Mouse (Mus musculus) neutrophil, adult 5-6 weeks (primary cell): Measurements from ENCODE around the gene Cep57l1. TPM values are rescaled to one million over a fixed set of nuclear protein-coding genes. Genes with fewer than 3 reads are reported as not detected.
A peak's percentile ranks its signal among the peaks of the same experiment; 100 is the strongest.

ENCODE experiments used
- ATAC-seq: fragments of 151-379, 151-347 bp; 2 replicates; pipeline ENCODE4 v1.8.0; 2017; ENCODE audit warnings: mild to moderate bottlenecking, moderate TSS enrichment; ENCODE audit not compliant: insufficient number of reproducible peaks, poor library complexity, low FRiP score, severe bottlenecking; ENCODE audit errors: extremely low read depth
- total RNA-seq: library from RNA; stranded (forward); fragments of 200-1000 nt; gene quantifications from 2 replicates; pipeline ENCODE4 v1.2.3, GENCODE M21; 2017

Cep57l1 gene
- total RNA-seq, 1 experiment from 2014 or later, result 10.7 TPM

- ATAC-seq, result no peak
Measured at GRCm38 (mm10) chr10:41690978-41691377, 118.7 kb downstream of the Cep57l1 start.

- peak; percentile 78; the same call in 1 of the 2 replicates for ATAC-seq
Measured at GRCm38 (mm10) chr10:41689941-41690887, 119.5 kb downstream of the Cep57l1 start.

GRCm38 (mm10) chr10:41684548-41684996, 125.1 kb downstream of the Cep57l1 start:
- ATAC-seq, result no peak

GRCm38 (mm10) chr10:41682546-41683393, 126.9 kb downstream of the Cep57l1 start:
- ATAC-seq, result peak; percentile 86

- peak; percentile 68 for ATAC-seq
Measured at GRCm38 (mm10) chr10:41678746-41679360, 130.8 kb downstream of the Cep57l1 start.

- ATAC-seq, result no peak
Measured at GRCm38 (mm10) chr10:41677396-41677795, 132.3 kb downstream of the Cep57l1 start.

- no peak for ATAC-seq
Measured at GRCm38 (mm10) chr10:41676661-41677061, 133.0 kb downstream of the Cep57l1 start.

GRCm38 (mm10) chr10:41675842-41676571, 133.7 kb downstream of the Cep57l1 start:
- no peak for ATAC-seq

- no peak for ATAC-seq
Measured at GRCm38 (mm10) chr10:41675243-41675642, 134.4 kb downstream of the Cep57l1 start.

- no peak for ATAC-seq
Measured at GRCm38 (mm10) chr10:41674362-41674761, 135.3 kb downstream of the Cep57l1 start.

- no peak for ATAC-seq
Measured at GRCm38 (mm10) chr10:41670196-41670595, 139.5 kb downstream of the Cep57l1 start.

Other genes starting within 250 kb of the Cep57l1 start
- under 0.01 and 0.23 TPM in 2 replicates for gene Ccdc162, start 93.2 kb downstream of the Cep57l1 start, total RNA-seq
- gene Sesn1, start 64 bp upstream of the Cep57l1 start, total RNA-seq, result 76.1 and 79.8 TPM in 2 replicates
- gene Armc2, start 208.6 kb upstream of the Cep57l1 start, total RNA-seq, result 0.25 TPM in 1 of 2 replicates, not detected in the other